In genomic region chrX:140722400-140722799, GRCm38 (mm10) we compare ENCODE assay signal across 9 mouse cellular contexts. TPM values are rescaled to one million over a fixed set of nuclear protein-coding genes. Genes with fewer than 3 reads are reported as not detected.
DNase-seq lines count a peak whose midpoint lies in the region; ATAC-seq and TF ChIP-seq lines count a peak whose summit lies in the region.
"Had no signal": no experiment of that assay in that cellular context is flagged by ENCODE, and none has a peak within 500 bp of the region (broad histone marks: within the 10 kb centered on the region; RNA-seq: fewer than 3 reads in every experiment).

No protein-coding gene starts in this region.

- H3K36me3 ChIP-seq in forebrain, embryonic 14.5 days (ENCODE audit: control insufficient read depth, insufficient read depth, low read length): no peaks in the 10 kb centered on the region
- H3K36me3 ChIP-seq in forebrain, embryonic 11.5 days (ENCODE audit: control insufficient read depth, insufficient read depth, low read length): no peaks in the 10 kb centered on the region
- H3K36me3 ChIP-seq in midbrain, embryonic 11.5 days (ENCODE audit: control insufficient read depth, insufficient read depth, low read length): no peaks in the 10 kb centered on the region
- no peaks in the 10 kb centered on the region for H3K36me3 ChIP-seq in midbrain, embryonic 15.5 days (replicated peaks)
- no peaks in the 10 kb centered on the region for H3K36me3 ChIP-seq in liver, embryonic 14.5 days (replicated peaks; ENCODE audit: control insufficient read depth, insufficient read depth, low read depth)

- TF ChIP-seq EP300 in liver, embryonic 14.5 days (IDR thresholded peaks at IDR 0.05; ENCODE audit: low read depth): no peak

- no peaks in the 10 kb centered on the region for H3K9me3 ChIP-seq in forebrain, embryonic 14.5 days (replicated peaks; ENCODE audit: control insufficient read depth, low read length)
- H3K9me3 ChIP-seq in forebrain, embryonic 11.5 days (ENCODE audit: control insufficient read depth, low read length): no peaks in the 10 kb centered on the region
- H3K9me3 ChIP-seq in midbrain, embryonic 11.5 days (ENCODE audit: control insufficient read depth, low read length): no peaks in the 10 kb centered on the region
- H3K9me3 ChIP-seq in midbrain, embryonic 15.5 days: no peaks in the 10 kb centered on the region
- H3K9me3 ChIP-seq in liver, embryonic 14.5 days (ENCODE audit: control insufficient read depth, low read length): no peaks in the 10 kb centered on the region
- H3K9me3 ChIP-seq: megakaryocyte, embryonic 14.5 days had no signal

- no peak for ATAC-seq in forebrain, embryonic 14.5 days
- no peak for ATAC-seq in forebrain, embryonic 11.5 days (replicated peaks; ENCODE audit: low FRiP score)
- ATAC-seq in midbrain, embryonic 11.5 days (ENCODE audit: low FRiP score): no peak
- ATAC-seq in midbrain, embryonic 15.5 days (replicated peaks): no peak
- no peak for ATAC-seq in liver, embryonic 14.5 days (ENCODE audit: insufficient read depth)

- peak; percentile 45 for DNase-seq in forebrain, embryonic 14.5 days (ENCODE audit: low spot score)
- DNase-seq in forebrain, embryonic 11.5 days (ENCODE audit: low spot score): no peak
- DNase-seq in midbrain, embryonic 11.5 days (ENCODE audit: low spot score, missing footprints): peak; percentile 86
- DNase-seq in adrenal gland, adult 2 months: peak; percentile 18
- DNase-seq in liver, embryonic 14.5 days (ENCODE audit: low read depth in 3 of 3, low spot score in 3 of 3): peak in 2 of 3 experiments; percentile 0 to 10
- DNase-seq in thymus, postnatal 4 days: peak; percentile 19
- DNase-seq in frontal cortex, postnatal 14 days (ENCODE audit: low spot score in 2 of 2): no peak

- no peak overlapping the region for H3K4me2 ChIP-seq in forebrain, embryonic 14.5 days (ENCODE audit: low read length)
- H3K4me2 ChIP-seq in forebrain, embryonic 11.5 days (ENCODE audit: low read depth, low read length, severe bottlenecking): no peak overlapping the region
- H3K4me2 ChIP-seq in midbrain, embryonic 11.5 days: no peak overlapping the region
- H3K4me2 ChIP-seq in midbrain, embryonic 15.5 days: no peak overlapping the region
- no peak overlapping the region for H3K4me2 ChIP-seq in liver, embryonic 14.5 days (ENCODE audit: low read depth)

- no peak overlapping the region for H3K4me3 ChIP-seq in forebrain, embryonic 14.5 days (ENCODE audit: low read depth, low read length)
- no peak overlapping the region for H3K4me3 ChIP-seq in forebrain, embryonic 11.5 days (ENCODE audit: low read depth, low read length)
- no peak overlapping the region for H3K4me3 ChIP-seq in midbrain, embryonic 11.5 days (ENCODE audit: low read depth, low read length)
- H3K4me3 ChIP-seq in midbrain, embryonic 15.5 days: no peak overlapping the region
- no peak overlapping the region for H3K4me3 ChIP-seq in liver, embryonic 14.5 days (ENCODE audit: insufficient read depth in 1 of 2, low read depth in 2 of 2, low read length in 2 of 2)
- H3K4me3 ChIP-seq: megakaryocyte, embryonic 14.5 days had no signal

- no peak overlapping the region for H3K9ac ChIP-seq in forebrain, embryonic 14.5 days (ENCODE audit: low read length)
- no peak overlapping the region for H3K9ac ChIP-seq in forebrain, embryonic 11.5 days (ENCODE audit: low read length)
- H3K9ac ChIP-seq in midbrain, embryonic 11.5 days (ENCODE audit: low read length): no peak overlapping the region
- H3K9ac ChIP-seq in midbrain, embryonic 15.5 days: no peak overlapping the region
- no peak overlapping the region for H3K9ac ChIP-seq in liver, embryonic 14.5 days (replicated peaks)

- H3K27me3 ChIP-seq in forebrain, embryonic 14.5 days (replicated peaks; ENCODE audit: control insufficient read depth, insufficient read depth, low read length): no peaks in the 10 kb centered on the region
- no peaks in the 10 kb centered on the region; the same call in 1 of the 2 replicates for H3K27me3 ChIP-seq in forebrain, embryonic 11.5 days (ENCODE audit: control insufficient read depth, insufficient read depth, low read length)
- peaks cover 2% of the 10 kb centered on the region; the same call in 1 of the 2 replicates for H3K27me3 ChIP-seq in midbrain, embryonic 11.5 days (ENCODE audit: control insufficient read depth, insufficient read depth, low read length)
- peaks cover 2% of the 10 kb centered on the region; the same call in 1 of the 2 replicates for H3K27me3 ChIP-seq in midbrain, embryonic 15.5 days (replicated peaks)
- no peaks in the 10 kb centered on the region for H3K27me3 ChIP-seq in liver, embryonic 14.5 days (ENCODE audit: control insufficient read depth, insufficient read depth, low read length)

- no peaks in the 10 kb centered on the region for H3K4me1 ChIP-seq in forebrain, embryonic 14.5 days (ENCODE audit: control insufficient read depth, insufficient read depth, low read length)
- no peaks in the 10 kb centered on the region for H3K4me1 ChIP-seq in forebrain, embryonic 11.5 days (replicated peaks; ENCODE audit: control insufficient read depth, insufficient read depth, low read length)
- no peaks in the 10 kb centered on the region for H3K4me1 ChIP-seq in midbrain, embryonic 11.5 days (ENCODE audit: control insufficient read depth, insufficient read depth, low read length)
- no peaks in the 10 kb centered on the region for H3K4me1 ChIP-seq in midbrain, embryonic 15.5 days
- no peaks in the 10 kb centered on the region for H3K4me1 ChIP-seq in liver, embryonic 14.5 days (replicated peaks; ENCODE audit: control insufficient read depth in 2 of 2, insufficient read depth in 2 of 2, low read length in 1 of 2)
- H3K4me1 ChIP-seq: megakaryocyte, embryonic 14.5 days had no signal

- WGBS in forebrain, embryonic 14.5 days: 45% methylated on average over 4 of the region's 4 CpGs
- 34% methylated on average over 4 of the region's 4 CpGs for WGBS in forebrain, embryonic 11.5 days
- WGBS in midbrain, embryonic 11.5 days: 47% methylated on average over 4 of the region's 4 CpGs
- 39% methylated on average over 4 of the region's 4 CpGs for WGBS in midbrain, embryonic 15.5 days
- WGBS in liver, embryonic 14.5 days (ENCODE audit: insufficient replicate concordance): 26% methylated on average over 4 of the region's 4 CpGs

- TF ChIP-seq CTCF in liver, embryonic 14.5 days (IDR thresholded peaks at IDR 0.05; ENCODE audit: low read depth): peak; percentile 25; the same call in 1 of the 2 replicates

- H3K27ac ChIP-seq in forebrain, embryonic 14.5 days (ENCODE audit: low read depth, low read length): no peak overlapping the region
- no peak overlapping the region for H3K27ac ChIP-seq in forebrain, embryonic 11.5 days (ENCODE audit: low read depth, low read length)
- H3K27ac ChIP-seq in midbrain, embryonic 11.5 days (ENCODE audit: low read depth, low read length): no peak overlapping the region
- no peak overlapping the region for H3K27ac ChIP-seq in midbrain, embryonic 15.5 days
- no peak overlapping the region for H3K27ac ChIP-seq in liver, embryonic 14.5 days

RNA-seq across cellular contexts. Expression of gene Mid2, which starts 58.0 kb away (rescaled TPM):
- polyA plus RNA-seq in forebrain, embryonic 14.5 days (2014; fragmentation: Nextera tagmentation; extraction: Ambion mirVana): 2.4 and 3.7 TPM in 2 replicates
- 2.0 and 2.6 TPM in 2 replicates for polyA plus RNA-seq in forebrain, embryonic 11.5 days (2014; fragmentation: Nextera tagmentation; extraction: Ambion mirVana)
- 3.2 and 3.6 TPM in 2 replicates for polyA plus RNA-seq in midbrain, embryonic 11.5 days (2014; fragmentation: Nextera tagmentation; extraction: Ambion mirVana)
- polyA plus RNA-seq in midbrain, embryonic 15.5 days (2015; fragmentation: Nextera tagmentation; extraction: Ambion mirVana): 5.7 and 8.1 TPM in 2 replicates
- total RNA-seq in adrenal gland, adult 2 months (2021): 10 to 100 TPM; 26.7 to 29.5 TPM
- 7.7 and 10.2 TPM in 2 replicates for polyA plus RNA-seq in adrenal gland, adult 2 months (2012; rRNA removed)
- 0.29 and 0.38 TPM in 2 replicates for polyA plus RNA-seq in liver, embryonic 14.5 days (2012; rRNA removed)
- polyA plus RNA-seq in liver, embryonic 14.5 days (2014; fragmentation: Nextera tagmentation; extraction: Ambion mirVana): 0.42 and 0.61 TPM in 2 replicates

Comparison
In these comparisons a context has a peak if more than half of its experiments do, and no peak if none do; other contexts are left out.
1. DNase-seq: peak in forebrain, embryonic 14.5 days (single experiment), midbrain, embryonic 11.5 days (single experiment), adrenal gland, adult 2 months (single experiment), liver, embryonic 14.5 days (2 of 3) and thymus, postnatal 4 days (single experiment); none in forebrain, embryonic 11.5 days (single experiment) and frontal cortex, postnatal 14 days (0 of 2).